Mouse (Mus musculus) midbrain, embryonic 11.5 days (tissue): ENCODE data around the gene Zscan2. TPM values are rescaled to one million over a fixed set of nuclear protein-coding genes. Genes with fewer than 3 reads are reported as not detected.
"Not testable (repeated sequence)": the region's sequence is repeated elsewhere in the genome, so short reads cannot be mapped to it uniquely, and the experiment has no call there.

ENCODE experiments used
- ATAC-seq: fragments of 200-750 bp; cut with Nextera tagmentation; 2 replicates; pipeline ENCODE4 v1.8.0; 2017; ENCODE audit warnings: moderate TSS enrichment, moderate library complexity; ENCODE audit not compliant: low FRiP score
- DNase-seq: peaks from one replicate; pipeline ENCODE4 v3.0.0; 2015; ENCODE audit warnings: low spot score; ENCODE audit errors: missing footprints
- H3K27ac ChIP-seq: fragments of 300-500 bp; sonication (generic); 2 replicates; pipeline ENCODE4 v1.5.1; 2014; ENCODE audit warnings: low read depth, low read length
- H3K27me3 ChIP-seq: fragments of 300-500 bp; sonication (generic); 2 replicates; pipeline ENCODE4 v1.6.1; 2014; ENCODE audit warnings: mild to moderate bottlenecking, low read length, moderate library complexity, mixed read lengths; ENCODE audit not compliant: control insufficient read depth, insufficient read depth
- H3K36me3 ChIP-seq: fragments of 300-500 bp; sonication (generic); 2 replicates; pipeline ENCODE4 v1.6.1; 2014; ENCODE audit warnings: mild to moderate bottlenecking, low read length, moderate library complexity, mixed read lengths; ENCODE audit not compliant: control insufficient read depth, insufficient read depth
- H3K4me1 ChIP-seq: fragments of 300-500 bp; sonication (generic); 2 replicates; pipeline ENCODE4 v1.6.1; 2014; ENCODE audit warnings: low read length; ENCODE audit not compliant: control insufficient read depth, insufficient read depth
- H3K4me2 ChIP-seq: fragments of 300-500 bp; sonication (generic); 2 replicates; pipeline ENCODE4 v1.6.1; 2014; ENCODE audit warnings: mild to moderate bottlenecking, moderate library complexity
- H3K4me3 ChIP-seq: fragments of 300-500 bp; sonication (generic); 2 replicates; pipeline ENCODE4 v1.5.1; 2014; ENCODE audit warnings: low read depth, low read length
- H3K9ac ChIP-seq: fragments of 300-500 bp; sonication (generic); 2 replicates; pipeline ENCODE4 v1.6.1; 2014; ENCODE audit warnings: low read length
- H3K9me3 ChIP-seq: fragments of 300-500 bp; sonication (generic); 2 replicates; pipeline ENCODE4 v1.6.1; 2016; ENCODE audit warnings: low read length; ENCODE audit not compliant: control insufficient read depth
- WGBS: fragments of 180-500 bp; shearing (Covaris S2); extraction: QIAGEN DNeasy Blood & Tissue Kit; methylation state at CpG from one replicate; pipeline ENCODE4 v1.1.7; 2014; 5-methylcytosine and 5-hydroxymethylcytosine counted together
- polyA plus RNA-seq: library from polyadenylated mRNA; unstranded; fragments of >200 nt; fragmentation: Nextera tagmentation; extraction: Ambion mirVana; gene quantifications from 2 replicates; pipeline ENCODE4 v1.2.1, GENCODE M21; 2014

Zscan2 gene
- polyA plus RNA-seq, 1 experiment from 2014 or later, result 3.8 TPM

GRCm38 (mm10) chr7:80830193-80830803 is 30.4 kb upstream of the Zscan2 start:
- 89% methylated on average over 15 of the region's 15 CpGs for WGBS
- Histone ChIP-seq H3K9me3 (no peaks in the 10 kb centered on the region), H3K27ac (no peak overlapping the region), H3K9ac (no peak overlapping the region), H3K4me2 (no peak overlapping the region), H3K4me3 (no peak overlapping the region), H3K36me3 (no peaks in the 10 kb centered on the region), H3K4me1 (no peaks in the 10 kb centered on the region), H3K27me3 (no peaks in the 10 kb centered on the region)
- no peak for DNase-seq
- no peak for ATAC-seq

- no peak for ATAC-seq
- WGBS, result 59% methylated on average over 4 of the region's 4 CpGs
- DNase-seq, result no peak
Observed at GRCm38 (mm10) chr7:80832191-80832590, 28.5 kb upstream of the Zscan2 start.

GRCm38 (mm10) chr7:80832996-80833650 is 27.6 kb upstream of the Zscan2 start:
- not testable (repeated sequence) for H3K4me3 ChIP-seq, H3K4me1 ChIP-seq, H3K4me2 ChIP-seq, H3K27me3 ChIP-seq, H3K9ac ChIP-seq, H3K9me3 ChIP-seq, H3K36me3 ChIP-seq, H3K27ac ChIP-seq
- DNase-seq (peak; percentile 90), ATAC-seq (peak; percentile 83)
- WGBS, result 14% methylated on average over 13 of the region's 14 CpGs

More at GRCm38 (mm10) chr7:80832191-80832590, 28.5 kb upstream of the Zscan2 start:
- Histone ChIP-seq H3K27me3 (no peaks in the 10 kb centered on the region), H3K9ac (no peak overlapping the region), H3K36me3 (no peaks in the 10 kb centered on the region), H3K4me2 (no peak overlapping the region), H3K4me3 (no peak overlapping the region), H3K27ac (no peak overlapping the region), H3K9me3 (no peaks in the 10 kb centered on the region), H3K4me1 (no peaks in the 10 kb centered on the region)

- H3K27ac ChIP-seq, result no peak overlapping the region
- H3K36me3 ChIP-seq, result no peaks in the 10 kb centered on the region
- DNase-seq (no peak), ATAC-seq (no peak)
- H3K4me2 ChIP-seq, result no peak overlapping the region
- H3K27me3 ChIP-seq, result no peaks in the 10 kb centered on the region
- WGBS, result 38% methylated on average over 12 of the region's 12 CpGs
- no peaks in the 10 kb centered on the region for H3K9me3 ChIP-seq
- H3K4me1 ChIP-seq, result no peaks in the 10 kb centered on the region
- H3K4me3 ChIP-seq, result no peak overlapping the region
- no peak overlapping the region for H3K9ac ChIP-seq
Observed at GRCm38 (mm10) chr7:80833651-80834532, 26.8 kb upstream of the Zscan2 start.

GRCm38 (mm10) chr7:80835984-80836652 is 24.6 kb upstream of the Zscan2 start:
- no peak for ATAC-seq
- no peaks in the 10 kb centered on the region for H3K4me1 ChIP-seq
- no peak overlapping the region for H3K27ac ChIP-seq
- DNase-seq, result no peak
- H3K27me3 ChIP-seq, result no peaks in the 10 kb centered on the region
- no peak overlapping the region for H3K4me3 ChIP-seq
- H3K9ac ChIP-seq, result no peak overlapping the region
- H3K9me3 ChIP-seq, result no peaks in the 10 kb centered on the region
- WGBS, result 81% methylated on average over 4 of the region's 4 CpGs
- H3K4me2 ChIP-seq, result no peak overlapping the region
- H3K36me3 ChIP-seq, result no peaks in the 10 kb centered on the region

GRCm38 (mm10) chr7:80837736-80838135 is 23.0 kb upstream of the Zscan2 start:
- ATAC-seq, result no peak

GRCm38 (mm10) chr7:80838247-80838646 is 22.5 kb upstream of the Zscan2 start:
- no peak overlapping the region for H3K27ac ChIP-seq
- 44% methylated on average over 7 of the region's 7 CpGs for WGBS
- ATAC-seq, result no peak

More at GRCm38 (mm10) chr7:80837736-80838135, 23.0 kb upstream of the Zscan2 start:
- Histone ChIP-seq H3K9me3 (no peaks in the 10 kb centered on the region), H3K27ac (no peak overlapping the region), H3K4me3 (no peak overlapping the region), H3K36me3 (no peaks in the 10 kb centered on the region), H3K9ac (no peak overlapping the region), H3K4me1 (no peaks in the 10 kb centered on the region), H3K27me3 (no peaks in the 10 kb centered on the region), H3K4me2 (no peak overlapping the region)
- WGBS, result 56% methylated on average over 9 of the region's 9 CpGs
- DNase-seq, result no peak

GRCm38 (mm10) chr7:80839755-80840154 is 21.0 kb upstream of the Zscan2 start:
- no peak for DNase-seq
- no peak for ATAC-seq
- Histone ChIP-seq H3K9me3 (no peaks in the 10 kb centered on the region), H3K4me2 (no peak overlapping the region), H3K4me3 (no peak overlapping the region), H3K36me3 (no peaks in the 10 kb centered on the region), H3K9ac (no peak overlapping the region), H3K27ac (no peak overlapping the region), H3K27me3 (no peaks in the 10 kb centered on the region), H3K4me1 (no peaks in the 10 kb centered on the region)

More at GRCm38 (mm10) chr7:80838247-80838646, 22.5 kb upstream of the Zscan2 start:
- Histone ChIP-seq H3K9me3 (no peaks in the 10 kb centered on the region), H3K4me3 (no peak overlapping the region), H3K4me1 (no peaks in the 10 kb centered on the region), H3K27me3 (no peaks in the 10 kb centered on the region), H3K9ac (no peak overlapping the region), H3K36me3 (no peaks in the 10 kb centered on the region), H3K4me2 (no peak overlapping the region)
- DNase-seq, result no peak
